Mouse (Mus musculus) limb, embryonic 12.5 days (tissue): Measurements from ENCODE around the gene Mcl1. TPM values are rescaled to one million over a fixed set of nuclear protein-coding genes. Genes with fewer than 3 reads are reported as not detected.

Experiments used
- polyA plus RNA-seq: library from polyadenylated mRNA; unstranded; fragments of >200 nt; fragmentation: Nextera tagmentation; extraction: Ambion mirVana; gene quantifications from 2 replicates; pipeline ENCODE4 v1.2.1, GENCODE M21; 2016

The Mcl1 gene
- polyA plus RNA-seq, 1 experiment from 2014 or later = 69.9 TPM

Other genes starting within 250 kb of the Mcl1 start
- 49.4 and 56.6 TPM in 2 replicates for gene Arnt, start 224.4 kb upstream of the Mcl1 start, polyA plus RNA-seq
- 7.9 and 10.1 TPM in 2 replicates for gene Ctsk, start 159.5 kb upstream of the Mcl1 start, polyA plus RNA-seq
- gene Ctss, start 132.0 kb upstream of the Mcl1 start, polyA plus RNA-seq = 6.1 and 6.9 TPM in 2 replicates
- not detected in 2 replicates for gene Hormad1, start 99.1 kb upstream of the Mcl1 start, polyA plus RNA-seq
- 31.1 and 31.5 TPM in 2 replicates for gene Golph3l, start 69.9 kb upstream of the Mcl1 start, polyA plus RNA-seq
- 82.6 and 90.0 TPM in 2 replicates for gene Ensa, start 33.8 kb upstream of the Mcl1 start, polyA plus RNA-seq
- 0.71 and 1.4 TPM in 2 replicates for gene Adamtsl4, start 29.1 kb downstream of the Mcl1 start, polyA plus RNA-seq
- gene Ecm1, start 80.8 kb downstream of the Mcl1 start, polyA plus RNA-seq = 4.1 and 4.4 TPM in 2 replicates
- 56.9 and 60.5 TPM in 2 replicates for gene Tars2, start 101.4 kb downstream of the Mcl1 start, polyA plus RNA-seq
- gene Rprd2, start 160.1 kb downstream of the Mcl1 start, polyA plus RNA-seq = 26.5 and 27.8 TPM in 2 replicates
- gene Prpf3, start 197.1 kb downstream of the Mcl1 start, polyA plus RNA-seq = 74.9 and 75.7 TPM in 2 replicates
- 344 and 355 TPM in 2 replicates for gene Mrps21, start 212.7 kb downstream of the Mcl1 start, polyA plus RNA-seq
- gene Ciart, start 223.5 kb downstream of the Mcl1 start, polyA plus RNA-seq = 8.5 and 10.2 TPM in 2 replicates
- 11.1 and 11.6 TPM in 2 replicates for gene BC028528, start 233.2 kb downstream of the Mcl1 start, polyA plus RNA-seq
- gene Aph1a, start 235.2 kb downstream of the Mcl1 start, polyA plus RNA-seq = 29.0 and 31.5 TPM in 2 replicates
- 74.2 and 78.4 TPM in 2 replicates for gene Car14, start 245.9 kb downstream of the Mcl1 start, polyA plus RNA-seq